Mouse (Mus musculus) G1E (cell line): ENCODE results near the gene Nck2.

ENCODE experiments used
- CTCF ChIP-seq: IDR thresholded peaks from 2 replicates; pipeline ENCODE4 v1.5.1; 2012; ENCODE audit warnings: low read depth, low read length, inconsistent platforms, mixed read lengths
- GATA1 ChIP-seq: IDR thresholded peaks from 2 replicates; pipeline ENCODE4 v1.6.1; 2012; ENCODE audit warnings: borderline replicate concordance, low read length, inconsistent platforms, mixed read lengths
- GATA2 ChIP-seq: IDR thresholded peaks from 2 replicates; pipeline ENCODE4 v1.6.1; 2012; ENCODE audit warnings: low read depth, low read length, inconsistent platforms, borderline replicate concordance
- POLR2AphosphoS5 ChIP-seq: IDR thresholded peaks from 2 replicates; pipeline ENCODE4 v1.6.1; 2012; ENCODE audit warnings: low read depth, low read length, inconsistent platforms; ENCODE audit not compliant: insufficient replicate concordance
- TAL1 ChIP-seq: conservative IDR thresholded peaks from 2 replicates; pipeline ENCODE4 v1.6.1; 2012; ENCODE audit warnings: low read depth, low read length, inconsistent platforms, mixed read lengths

GRCm38 (mm10) chr1:43497951-43498350 lies 53.6 kb downstream of the Nck2 start:
- TF ChIP-seq CTCF, result no peak
- no peak for TF ChIP-seq POLR2AphosphoS5
- TF ChIP-seq GATA1, result no peak
- TF ChIP-seq GATA2, result no peak
- TF ChIP-seq TAL1, result no peak
